Mouse (Mus musculus) hindbrain, embryonic 15.5 days (tissue): ENCODE measurements around the gene Nup62. TPM values are rescaled to one million over a fixed set of nuclear protein-coding genes. Genes with fewer than 3 reads are reported as not detected.
"Not testable (repeated sequence)": the region's sequence is repeated elsewhere in the genome, so short reads cannot be mapped to it uniquely, and the experiment has no call there.

Experiments used
- ATAC-seq: fragments of 200-750 bp; cut with Nextera tagmentation; 2 replicates; pipeline ENCODE4 v1.8.0; 2017; ENCODE audit warnings: low read depth, moderate number of reproducible peaks, moderate TSS enrichment; ENCODE audit not compliant: low FRiP score
- H3K27ac ChIP-seq: fragments of 300-500 bp; sonication (generic); replicated peaks from 2 replicates; pipeline ENCODE4 v1.5.1; 2015; ENCODE audit warnings: mild to moderate bottlenecking, inconsistent platforms
- H3K27me3 ChIP-seq: fragments of 300-500 bp; sonication (generic); 2 replicates; pipeline ENCODE4 v1.6.1; 2015; ENCODE audit warnings: control low read depth, inconsistent platforms
- H3K36me3 ChIP-seq: fragments of 300-500 bp; sonication (generic); 2 replicates; pipeline ENCODE4 v1.6.1; 2015; ENCODE audit warnings: control low read depth, inconsistent platforms
- H3K4me1 ChIP-seq: fragments of 300-500 bp; sonication (generic); replicated peaks from 2 replicates; pipeline ENCODE4 v1.6.1; 2015; ENCODE audit warnings: control low read depth, inconsistent platforms
- H3K4me2 ChIP-seq: fragments of 300-500 bp; sonication (generic); 2 replicates; pipeline ENCODE4 v1.6.1; 2015; ENCODE audit warnings: moderate library complexity, mild to moderate bottlenecking, inconsistent platforms
- H3K4me3 ChIP-seq: fragments of 300-500 bp; sonication (generic); 2 replicates; pipeline ENCODE4 v1.5.1; 2015; ENCODE audit warnings: mild to moderate bottlenecking, inconsistent platforms
- H3K9ac ChIP-seq: fragments of 300-500 bp; sonication (generic); 2 replicates; pipeline ENCODE4 v1.6.1; 2015; ENCODE audit warnings: inconsistent platforms
- H3K9me3 ChIP-seq: fragments of 300-500 bp; sonication (generic); 2 replicates; pipeline ENCODE4 v1.6.1; 2016; ENCODE audit warnings: control low read depth, inconsistent platforms
- WGBS: fragments of 180-500 bp; shearing (Covaris S2); methylation state at CpG from one replicate; pipeline ENCODE4 v1.1.7; 2015; 5-methylcytosine and 5-hydroxymethylcytosine counted together
- microRNA counts: library from miRNA; unstranded; fragments of <30 nt; microRNA quantifications from one replicate; lab custom pipeline; 2016
- microRNA-seq: library from miRNA; unstranded; fragments of <30 nt; microRNA quantifications from one replicate; pipeline ENCODE4, GENCODE M21; 2016
- polyA plus RNA-seq: library from polyadenylated mRNA; unstranded; fragments of >200 nt; fragmentation: Nextera tagmentation; extraction: Ambion mirVana; gene quantifications from 2 replicates; pipeline ENCODE4 v1.2.1, GENCODE M21; 2015

The Nup62 gene
- polyA plus RNA-seq, 1 experiment from 2014 or later = 49.5 TPM

DNA sequence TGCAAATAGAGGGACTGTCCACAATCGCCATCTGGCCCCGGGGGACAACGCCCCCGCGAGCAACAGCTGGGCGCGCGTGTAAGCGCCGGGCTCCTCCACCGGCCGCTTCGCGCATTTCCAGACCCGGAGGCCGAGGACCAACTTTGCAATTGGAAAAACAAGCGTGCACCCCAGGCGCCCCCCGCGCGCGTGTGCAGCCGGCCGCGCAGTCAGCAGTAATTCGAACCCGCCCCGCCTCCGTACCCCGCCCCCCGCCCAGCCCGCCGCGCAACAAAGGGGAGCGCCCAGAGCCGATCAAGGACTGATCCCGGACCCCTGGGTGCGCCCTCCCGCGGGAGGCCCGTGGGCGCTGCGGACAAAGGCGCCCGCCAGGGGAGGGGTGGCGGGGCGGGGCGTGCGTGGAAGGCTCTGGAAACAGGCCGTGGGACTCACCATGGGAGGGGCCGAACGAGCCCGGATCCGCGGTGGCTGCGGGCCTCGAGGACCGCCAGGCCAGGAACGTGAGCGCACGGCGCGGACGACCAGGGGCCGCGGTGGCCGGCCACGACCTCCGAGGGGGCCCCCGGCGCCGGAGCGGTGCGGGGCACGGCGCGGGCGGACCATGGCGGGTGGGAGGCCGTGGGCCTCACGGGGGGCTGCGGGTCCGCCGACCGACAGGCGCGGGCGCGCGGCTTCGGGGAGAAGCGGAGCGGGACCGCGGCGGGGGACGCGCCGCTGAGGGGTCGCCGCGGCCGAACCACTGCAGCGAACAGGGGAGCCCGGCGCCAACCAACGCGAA is 53.2 kb downstream of the Nup62 start:
- H3K36me3 ChIP-seq = peaks cover 9% of the 10 kb centered on the region
- no peaks in the 10 kb centered on the region for H3K9me3 ChIP-seq
- H3K9ac ChIP-seq = peak overlapping the region; percentile 98
- peak overlapping the region; percentile 86 for H3K4me2 ChIP-seq
- peaks cover 52% of the 10 kb centered on the region for H3K4me1 ChIP-seq
- H3K27me3 ChIP-seq = no peaks in the 10 kb centered on the region
- peak; percentile 5 for ATAC-seq
- H3K27ac ChIP-seq = peak overlapping the region; percentile 98
- H3K4me3 ChIP-seq = peak overlapping the region; percentile 83
- WGBS = under 1% methylated on average over 81 of the region's 108 CpGs

DNA sequence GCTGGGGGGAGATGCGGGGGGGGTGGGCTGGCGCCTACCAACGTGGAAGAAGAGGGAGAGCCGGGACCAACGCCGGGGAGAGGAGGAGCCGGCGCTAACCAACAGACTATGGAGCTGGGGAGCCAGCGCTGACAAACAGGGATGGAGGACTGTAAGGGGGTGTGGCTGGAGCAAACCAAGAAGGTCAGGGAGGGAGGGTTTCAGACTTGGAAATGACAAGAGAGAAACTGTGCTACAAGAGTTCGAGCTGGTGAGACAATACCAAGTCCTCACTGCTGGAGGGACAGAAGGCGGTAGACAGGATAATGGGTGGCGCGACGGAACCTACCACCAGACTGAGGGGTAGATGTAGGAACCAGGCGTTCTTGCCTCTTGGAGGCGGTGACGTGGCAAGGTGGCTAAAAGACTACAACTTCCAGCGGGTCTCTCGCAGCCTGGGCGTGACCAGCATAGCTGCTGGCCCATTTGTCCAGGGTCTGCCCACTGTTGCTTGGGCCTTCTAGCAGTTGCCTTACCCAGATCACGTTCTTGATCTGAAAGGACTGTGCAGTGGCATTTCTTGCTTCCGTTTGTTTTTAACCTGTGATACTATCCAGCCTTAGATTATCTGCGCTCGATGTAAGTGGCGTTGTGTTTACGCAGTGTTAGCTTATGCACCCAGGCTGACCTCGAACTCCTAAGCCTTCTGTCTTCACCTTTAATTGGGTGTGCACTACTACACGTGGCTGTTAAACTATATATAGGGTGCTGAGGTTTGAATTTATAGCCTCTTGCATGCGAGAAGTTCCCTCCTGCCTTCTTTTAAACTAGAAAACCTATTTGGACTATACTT is 54.0 kb downstream of the Nup62 start, which contains the start of gene Ptov1:
Gene Ptov1 (minus strand): TSS at position 92 of the 832 bp plus-strand sequence.
- peak; percentile 96 for ATAC-seq
- 10% methylated on average over 29 of the region's 29 CpGs for WGBS

GRCm38 (mm10) chr7:44870614-44871013 is 54.7 kb downstream of the Nup62 start:
- Histone ChIP-seq H3K4me3 (peak overlapping the region; percentile 83), H3K9ac (peak overlapping the region; percentile 46), H3K27ac (peak overlapping the region; percentile 98), H3K9me3 (no peaks in the 10 kb centered on the region), H3K4me1 (peaks cover 37% of the 10 kb centered on the region), H3K36me3 (0 out of 2 replicates have a peak, but pooled peaks cover 2% of the 10 kb centered on the region), H3K4me2 (peak overlapping the region; percentile 86), H3K27me3 (no peaks in the 10 kb centered on the region)
- ATAC-seq = no peak
- 85% methylated on average over 6 of the region's 6 CpGs for WGBS

More for the DNA sequence above, 54.0 kb downstream of the Nup62 start, which contains the start of gene Ptov1:
- no peaks in the 10 kb centered on the region for H3K27me3 ChIP-seq
- H3K4me3 ChIP-seq = peak within 1 kb of the TSS; percentile 83
- peak within 1 kb of the TSS; percentile 86 for H3K4me2 ChIP-seq
- 0 out of 2 replicates have a peak, but pooled peaks cover 3% of the 10 kb centered on the region for H3K36me3 ChIP-seq
- H3K9me3 ChIP-seq = no peaks in the 10 kb centered on the region
- peak within 1 kb of the TSS; percentile 98 for H3K9ac ChIP-seq
- peaks cover 44% of the 10 kb centered on the region for H3K4me1 ChIP-seq
- H3K27ac ChIP-seq = peak within 1 kb of the TSS; percentile 98

- H3K4me3 ChIP-seq = no peak overlapping the region
- no peak for ATAC-seq
- H3K4me1 ChIP-seq = peaks cover 32% of the 10 kb centered on the region
- no peaks in the 10 kb centered on the region for H3K9me3 ChIP-seq
- no peak overlapping the region for H3K4me2 ChIP-seq
- no peak overlapping the region for H3K9ac ChIP-seq
- H3K36me3 ChIP-seq = 0 out of 2 replicates have a peak, but pooled peaks cover 2% of the 10 kb centered on the region
- no peaks in the 10 kb centered on the region for H3K27me3 ChIP-seq
- no peak overlapping the region for H3K27ac ChIP-seq
- 11% methylated on average over 1 of the region's 1 CpGs for WGBS
Measured at GRCm38 (mm10) chr7:44871181-44871580, 55.3 kb downstream of the Nup62 start.

- H3K4me2 ChIP-seq, H3K27ac ChIP-seq, H3K27me3 ChIP-seq, H3K9me3 ChIP-seq, H3K4me3 ChIP-seq, H3K36me3 ChIP-seq, H3K9ac ChIP-seq, ATAC-seq: not testable (repeated sequence)
- H3K4me1 ChIP-seq = peaks cover 26% of the 10 kb centered on the region
- 95% methylated on average over 2 of the region's 2 CpGs for WGBS
Measured at GRCm38 (mm10) chr7:44871774-44872173, 55.9 kb downstream of the Nup62 start.

- H3K27me3 ChIP-seq = no peaks in the 10 kb centered on the region
- no peak overlapping the region for H3K4me2 ChIP-seq
- no peak for ATAC-seq
- H3K27ac ChIP-seq = no peak overlapping the region
- WGBS = 87% methylated on average over 14 of the region's 14 CpGs
- H3K9ac ChIP-seq = no peak overlapping the region
- no peaks in the 10 kb centered on the region for H3K9me3 ChIP-seq
- peaks cover 63% of the 10 kb centered on the region for H3K36me3 ChIP-seq
- no peaks in the 10 kb centered on the region for H3K4me1 ChIP-seq
- no peak overlapping the region for H3K4me3 ChIP-seq
Measured at GRCm38 (mm10) chr7:44877833-44878232, 61.9 kb downstream of the Nup62 start.

MicroRNAs within 50 kb of the gene (microRNA counts, 519-probe panel; counts per million panel counts)
- microRNA mmu-miR-707 (lab: Ali Mortazavi, UCI) = not detected

Small RNAs within 50 kb of the gene (microRNA-seq; reads per million reads assigned to microRNA genes)
- not detected for gene Mir707

Other genes starting within 250 kb of the Nup62 start
- gene Napsa, start 243.7 kb upstream of the Nup62 start, polyA plus RNA-seq = 2.1 and 2.2 TPM in 2 replicates
- gene Kcnc3, start 225.4 kb upstream of the Nup62 start, polyA plus RNA-seq = 6.7 and 6.8 TPM in 2 replicates
- gene Myh14, start 145.2 kb upstream of the Nup62 start, polyA plus RNA-seq = 3.3 and 4.4 TPM in 2 replicates
- gene Izumo2, start 107.3 kb upstream of the Nup62 start, polyA plus RNA-seq = not detected in 2 replicates
- gene Vrk3, start 67.7 kb upstream of the Nup62 start, polyA plus RNA-seq = 29.1 and 32.4 TPM in 2 replicates
- gene Zfp473, start 65.0 kb upstream of the Nup62 start, polyA plus RNA-seq = 1.2 and 1.3 TPM in 2 replicates
- gene Il4i1, start 299 bp downstream of the Nup62 start, polyA plus RNA-seq = 1.0 and 1.3 TPM in 2 replicates
- gene Atf5, start 570 bp downstream of the Nup62 start, polyA plus RNA-seq = 3.9 and 4.0 TPM in 2 replicates
- 90.1 and 99.1 TPM in 2 replicates for gene Akt1s1, start 32.9 kb downstream of the Nup62 start, polyA plus RNA-seq
- gene Tbc1d17, start 33.0 kb downstream of the Nup62 start, polyA plus RNA-seq = 109 and 118 TPM in 2 replicates
- 29.1 and 30.6 TPM in 2 replicates for gene Pnkp, start 41.1 kb downstream of the Nup62 start, polyA plus RNA-seq
- gene Ptov1, start 53.7 kb downstream of the Nup62 start, polyA plus RNA-seq = 460 and 518 TPM in 2 replicates
- 145 and 164 TPM in 2 replicates for gene Med25, start 76.6 kb downstream of the Nup62 start, polyA plus RNA-seq
- gene Fuz, start 80.0 kb downstream of the Nup62 start, polyA plus RNA-seq = 20.1 and 20.8 TPM in 2 replicates
- gene Ap2a1, start 113.4 kb downstream of the Nup62 start, polyA plus RNA-seq = 130 and 132 TPM in 2 replicates
- 0.10 and 0.14 TPM in 2 replicates for gene Tsks, start 127.1 kb downstream of the Nup62 start, polyA plus RNA-seq
- 56.1 and 58.1 TPM in 2 replicates for gene Cpt1c, start 158.8 kb downstream of the Nup62 start, polyA plus RNA-seq
- 584 and 590 TPM in 2 replicates for gene Prmt1, start 170.5 kb downstream of the Nup62 start, polyA plus RNA-seq
- 57.4 and 58.1 TPM in 2 replicates for gene Irf3, start 181.6 kb downstream of the Nup62 start, polyA plus RNA-seq
- gene Bcl2l12, start 182.6 kb downstream of the Nup62 start, polyA plus RNA-seq = 12.8 and 13.3 TPM in 2 replicates
- gene Scaf1, start 200.3 kb downstream of the Nup62 start, polyA plus RNA-seq = 49.8 and 56.5 TPM in 2 replicates
- gene Rras, start 201.9 kb downstream of the Nup62 start, polyA plus RNA-seq = 15.5 and 16.0 TPM in 2 replicates
- gene Prr12, start 236.8 kb downstream of the Nup62 start, polyA plus RNA-seq = 14.6 and 15.3 TPM in 2 replicates
- 63.9 and 69.8 TPM in 2 replicates for gene Nosip, start 246.3 kb downstream of the Nup62 start, polyA plus RNA-seq
- 13.6 and 16.3 TPM in 2 replicates for gene Prrg2, start 246.6 kb downstream of the Nup62 start, polyA plus RNA-seq